Mouse (Mus musculus) heart, embryonic 11.5 days (tissue): Measurements from ENCODE around the gene Fbxl17. TPM values are rescaled to one million over a fixed set of nuclear protein-coding genes. Genes with fewer than 3 reads are reported as not detected.

ENCODE experiments used
- ATAC-seq: fragments of 200-750 bp; cut with Nextera tagmentation; replicated peaks from 2 replicates; pipeline ENCODE4 v1.8.0; 2017; ENCODE audit warnings: moderate library complexity; ENCODE audit not compliant: insufficient number of reproducible peaks, low FRiP score, low TSS enrichment
- H3K27ac ChIP-seq: fragments of 300-500 bp; sonication (generic); 2 replicates; pipeline ENCODE4 v1.5.1; 2014; ENCODE audit warnings: mild to moderate bottlenecking, low read depth, low read length
- H3K27me3 ChIP-seq: fragments of 300-500 bp; sonication (generic); 2 replicates; pipeline ENCODE4 v1.6.1; 2014; ENCODE audit warnings: mild to moderate bottlenecking, low read length, mixed read lengths; ENCODE audit not compliant: control insufficient read depth, insufficient read depth
- H3K36me3 ChIP-seq: fragments of 300-500 bp; sonication (generic); 2 replicates; pipeline ENCODE4 v1.6.1; 2014; ENCODE audit warnings: mild to moderate bottlenecking, low read length, moderate library complexity, mixed read lengths; ENCODE audit not compliant: control insufficient read depth, insufficient read depth
- H3K4me1 ChIP-seq: fragments of 300-500 bp; sonication (generic); 2 replicates; pipeline ENCODE4 v1.6.1; 2014; ENCODE audit warnings: low read length; ENCODE audit not compliant: control insufficient read depth, insufficient read depth
- H3K4me2 ChIP-seq: fragments of 300-500 bp; sonication (generic); 2 replicates; pipeline ENCODE4 v1.6.1; 2014; ENCODE audit warnings: mild to moderate bottlenecking, moderate library complexity
- H3K4me3 ChIP-seq: fragments of 300-500 bp; sonication (generic); 2 replicates; pipeline ENCODE4 v1.5.1; 2014; ENCODE audit warnings: low read depth, low read length
- H3K9ac ChIP-seq: fragments of 300-500 bp; sonication (generic); 2 replicates; pipeline ENCODE4 v1.6.1; 2014; ENCODE audit warnings: mild to moderate bottlenecking, low read depth, low read length, moderate library complexity
- H3K9me3 ChIP-seq: fragments of 300-500 bp; sonication (generic); replicated peaks from 2 replicates; pipeline ENCODE4 v1.6.1; 2016; ENCODE audit warnings: low read length; ENCODE audit not compliant: control insufficient read depth
- WGBS: fragments of 180-500 bp; shearing (Covaris S2); extraction: QIAGEN DNeasy Blood & Tissue Kit; methylation state at CpG from one replicate; pipeline ENCODE4 v1.1.7; 2014; ENCODE audit not compliant: insufficient replicate concordance; 5-methylcytosine and 5-hydroxymethylcytosine counted together
- polyA plus RNA-seq: library from polyadenylated mRNA; unstranded; fragments of >200 nt; fragmentation: Nextera tagmentation; extraction: Ambion mirVana; gene quantifications from 2 replicates; pipeline ENCODE4 v1.2.1, GENCODE M21; 2014

Gene Fbxl17
- polyA plus RNA-seq, 1 experiment from 2014 or later = 6.4 TPM

DNA sequence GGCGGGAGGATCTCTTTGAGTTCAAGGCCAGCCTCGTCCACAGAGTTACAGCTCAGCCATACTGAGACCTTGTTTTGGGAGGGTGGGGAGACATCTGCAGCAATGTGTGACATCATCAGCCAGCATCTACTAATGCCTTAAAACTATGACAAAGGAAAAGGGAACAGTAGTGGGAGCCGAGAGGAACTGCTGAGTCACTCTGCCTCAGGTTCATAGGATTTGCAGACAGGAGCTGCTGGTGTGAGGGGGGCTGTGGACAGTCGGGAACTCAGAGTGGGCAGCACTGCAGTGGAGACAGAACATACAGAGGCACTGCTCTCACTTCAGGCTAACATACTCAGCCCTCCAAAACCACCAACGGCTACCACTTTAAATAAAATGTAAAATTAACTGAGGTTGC lies 77.1 kb downstream of the Fbxl17 start:
- no peaks in the 10 kb centered on the region for H3K27me3 ChIP-seq
- WGBS = 86% methylated on average over 5 of the region's 5 CpGs
- no peak for ATAC-seq
- no peak overlapping the region for H3K9ac ChIP-seq
- no peak overlapping the region for H3K27ac ChIP-seq
- no peaks in the 10 kb centered on the region for H3K4me1 ChIP-seq
- H3K4me2 ChIP-seq = no peak overlapping the region
- no peaks in the 10 kb centered on the region for H3K9me3 ChIP-seq
- no peaks in the 10 kb centered on the region for H3K36me3 ChIP-seq
- no peak overlapping the region for H3K4me3 ChIP-seq

DNA sequence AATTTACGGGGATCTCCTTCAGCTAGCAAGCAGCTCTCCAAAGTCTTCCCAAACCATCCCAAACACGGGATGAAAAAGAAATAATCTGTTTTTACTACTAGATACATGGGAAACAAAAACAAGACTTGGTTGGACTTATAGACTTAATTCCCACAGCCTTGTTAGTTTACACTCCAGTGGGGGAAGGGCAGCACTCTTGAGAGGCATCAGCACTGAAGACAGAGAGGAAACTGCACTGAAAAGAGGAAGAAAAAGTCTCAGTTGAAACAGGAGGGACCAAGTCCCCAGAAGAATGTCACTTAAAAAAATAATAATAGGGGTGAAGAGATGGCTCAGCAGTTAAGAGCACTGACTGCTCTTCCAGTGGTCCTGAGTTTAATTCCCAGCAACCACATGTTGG lies 78.0 kb downstream of the Fbxl17 start:
- no peaks in the 10 kb centered on the region for H3K27me3 ChIP-seq
- H3K36me3 ChIP-seq = no peaks in the 10 kb centered on the region
- no peaks in the 10 kb centered on the region for H3K9me3 ChIP-seq
- ATAC-seq = no peak
- no peak overlapping the region for H3K4me3 ChIP-seq
- no peak overlapping the region for H3K27ac ChIP-seq
- no peak overlapping the region for H3K4me2 ChIP-seq
- H3K9ac ChIP-seq = no peak overlapping the region
- 64% methylated on average over 2 of the region's 2 CpGs for WGBS
- no peaks in the 10 kb centered on the region for H3K4me1 ChIP-seq

DNA sequence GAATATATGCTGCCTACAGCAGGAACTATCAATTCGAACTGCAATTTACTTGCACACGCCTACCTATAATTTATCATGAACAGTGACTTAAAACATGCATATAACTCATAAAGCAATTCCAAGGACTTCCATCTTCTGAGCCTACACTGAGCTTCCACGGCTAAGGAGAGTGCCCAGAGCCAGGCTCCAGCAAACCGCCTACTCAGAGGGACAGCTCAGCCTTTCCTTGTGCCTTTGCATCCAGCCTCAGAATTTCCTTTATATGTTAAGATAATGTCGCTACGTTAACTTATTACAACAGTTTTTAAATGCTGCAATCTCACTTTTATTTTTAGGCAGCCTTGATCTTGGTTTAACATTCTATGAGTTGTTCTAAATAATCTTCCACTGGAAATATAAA lies 80.3 kb downstream of the Fbxl17 start:
- 90% methylated on average over 6 of the region's 6 CpGs for WGBS
- Histone ChIP-seq H3K4me1 (no peaks in the 10 kb centered on the region), H3K27me3 (no peaks in the 10 kb centered on the region), H3K4me2 (no peak overlapping the region), H3K27ac (no peak overlapping the region), H3K4me3 (no peak overlapping the region), H3K9me3 (no peaks in the 10 kb centered on the region), H3K9ac (no peak overlapping the region), H3K36me3 (no peaks in the 10 kb centered on the region)
- no peak for ATAC-seq

GRCm38 (mm10) chr17:63413973-63414580 lies 85.7 kb downstream of the Fbxl17 start:
- Histone ChIP-seq H3K36me3 (no peaks in the 10 kb centered on the region), H3K4me1 (no peaks in the 10 kb centered on the region), H3K27ac (no peak overlapping the region), H3K27me3 (no peaks in the 10 kb centered on the region), H3K9me3 (no peaks in the 10 kb centered on the region), H3K4me3 (no peak overlapping the region), H3K9ac (no peak overlapping the region), H3K4me2 (no peak overlapping the region)
- WGBS = 92% methylated on average over 1 of the region's 1 CpGs
- ATAC-seq = no peak

- no peaks in the 10 kb centered on the region for H3K4me1 ChIP-seq
- H3K27ac ChIP-seq = no peak overlapping the region
- H3K36me3 ChIP-seq = no peaks in the 10 kb centered on the region
- 26% methylated on average over 3 of the region's 3 CpGs for WGBS
- H3K4me3 ChIP-seq = no peak overlapping the region
- no peak overlapping the region for H3K9ac ChIP-seq
- H3K9me3 ChIP-seq = no peaks in the 10 kb centered on the region
- H3K4me2 ChIP-seq = no peak overlapping the region
- no peak for ATAC-seq
- H3K27me3 ChIP-seq = no peaks in the 10 kb centered on the region
These were observed 88.3 kb downstream of the Fbxl17 start for GRCm38 (mm10) chr17:63411564-63411963.

- 90% methylated on average over 2 of the region's 2 CpGs for WGBS
- Histone ChIP-seq H3K9me3 (no peaks in the 10 kb centered on the region), H3K36me3 (no peaks in the 10 kb centered on the region), H3K4me2 (no peak overlapping the region), H3K27me3 (no peaks in the 10 kb centered on the region), H3K9ac (no peak overlapping the region), H3K4me1 (no peaks in the 10 kb centered on the region; the same call in 1 of the 2 replicates), H3K4me3 (no peak overlapping the region), H3K27ac (no peak overlapping the region)
- no peak for ATAC-seq
These were observed 89.7 kb downstream of the Fbxl17 start for GRCm38 (mm10) chr17:63410101-63410500.

- H3K9ac ChIP-seq = no peak overlapping the region
- 61% methylated on average over 4 of the region's 4 CpGs for WGBS
These were observed 93.9 kb downstream of the Fbxl17 start for GRCm38 (mm10) chr17:63405955-63406354.

DNA sequence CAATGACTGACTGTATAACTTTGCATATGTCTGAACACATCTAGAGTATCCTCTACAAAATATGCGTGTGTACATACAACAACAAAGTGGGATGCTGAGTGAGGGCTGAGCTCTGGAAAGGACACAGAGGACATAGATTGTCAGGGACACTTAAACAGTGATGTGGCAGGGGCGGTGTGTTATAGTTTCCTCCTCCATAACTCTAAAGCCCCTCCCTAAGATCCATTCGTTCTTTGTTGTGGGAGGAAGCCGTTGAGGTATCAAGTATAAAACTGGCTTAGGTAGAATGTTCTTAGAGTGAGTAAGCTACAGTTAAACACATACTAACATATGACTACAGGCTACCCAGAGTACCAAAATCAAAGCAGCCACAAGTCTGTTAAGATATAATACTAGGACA lies 94.3 kb downstream of the Fbxl17 start:
- Histone ChIP-seq H3K36me3 (no peaks in the 10 kb centered on the region), H3K9me3 (no peaks in the 10 kb centered on the region), H3K4me1 (no peaks in the 10 kb centered on the region; the same call in 1 of the 2 replicates), H3K4me3 (no peak overlapping the region), H3K9ac (no peak overlapping the region), H3K27ac (no peak overlapping the region), H3K4me2 (no peak overlapping the region), H3K27me3 (no peaks in the 10 kb centered on the region)
- 67% methylated on average over 4 of the region's 4 CpGs for WGBS
- ATAC-seq = no peak

More at GRCm38 (mm10) chr17:63405955-63406354, 93.9 kb downstream of the Fbxl17 start:
- ATAC-seq = no peak
- no peak overlapping the region for H3K27ac ChIP-seq
- no peak overlapping the region for H3K4me2 ChIP-seq
- no peaks in the 10 kb centered on the region for H3K9me3 ChIP-seq
- H3K4me1 ChIP-seq = no peaks in the 10 kb centered on the region; the same call in 1 of the 2 replicates
- no peaks in the 10 kb centered on the region for H3K36me3 ChIP-seq
- no peak overlapping the region for H3K4me3 ChIP-seq
- no peaks in the 10 kb centered on the region for H3K27me3 ChIP-seq

DNA sequence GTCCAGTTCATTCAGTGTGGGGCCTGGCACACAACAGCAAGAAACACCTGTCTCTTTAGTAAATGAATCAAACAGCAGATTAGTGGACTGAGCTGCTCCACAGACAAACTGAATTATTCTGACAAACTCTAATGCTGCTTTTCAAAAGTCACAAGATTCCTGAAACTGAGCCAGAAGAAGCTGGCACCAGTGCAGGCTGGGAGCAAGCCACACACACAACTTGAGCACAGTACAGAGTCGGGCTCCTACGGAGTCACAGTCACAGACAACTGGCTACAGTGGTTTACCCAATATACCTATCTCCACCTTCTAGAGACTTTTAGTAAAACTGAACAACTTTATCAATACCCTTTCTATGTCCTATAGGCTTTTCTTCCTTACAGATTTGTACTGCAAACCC lies 94.8 kb downstream of the Fbxl17 start:
- H3K27me3 ChIP-seq = no peaks in the 10 kb centered on the region
- no peak for ATAC-seq
- no peaks in the 10 kb centered on the region for H3K9me3 ChIP-seq
- H3K27ac ChIP-seq = no peak overlapping the region
- 83% methylated on average over 2 of the region's 2 CpGs for WGBS
- H3K9ac ChIP-seq = no peak overlapping the region
- H3K4me2 ChIP-seq = no peak overlapping the region
- no peak overlapping the region for H3K4me3 ChIP-seq
- no peaks in the 10 kb centered on the region for H3K36me3 ChIP-seq
- no peaks in the 10 kb centered on the region; the same call in 1 of the 2 replicates for H3K4me1 ChIP-seq
